Mouse (Mus musculus) R1 (cell line): ENCODE results near the gene Krba1.

ENCODE experiments used
- DNase-seq: peaks from one replicate; pipeline ENCODE4 v3.0.0-alpha.2; 2018; ENCODE audit warnings: low read depth, low spot score

Krba1 gene

DNA sequence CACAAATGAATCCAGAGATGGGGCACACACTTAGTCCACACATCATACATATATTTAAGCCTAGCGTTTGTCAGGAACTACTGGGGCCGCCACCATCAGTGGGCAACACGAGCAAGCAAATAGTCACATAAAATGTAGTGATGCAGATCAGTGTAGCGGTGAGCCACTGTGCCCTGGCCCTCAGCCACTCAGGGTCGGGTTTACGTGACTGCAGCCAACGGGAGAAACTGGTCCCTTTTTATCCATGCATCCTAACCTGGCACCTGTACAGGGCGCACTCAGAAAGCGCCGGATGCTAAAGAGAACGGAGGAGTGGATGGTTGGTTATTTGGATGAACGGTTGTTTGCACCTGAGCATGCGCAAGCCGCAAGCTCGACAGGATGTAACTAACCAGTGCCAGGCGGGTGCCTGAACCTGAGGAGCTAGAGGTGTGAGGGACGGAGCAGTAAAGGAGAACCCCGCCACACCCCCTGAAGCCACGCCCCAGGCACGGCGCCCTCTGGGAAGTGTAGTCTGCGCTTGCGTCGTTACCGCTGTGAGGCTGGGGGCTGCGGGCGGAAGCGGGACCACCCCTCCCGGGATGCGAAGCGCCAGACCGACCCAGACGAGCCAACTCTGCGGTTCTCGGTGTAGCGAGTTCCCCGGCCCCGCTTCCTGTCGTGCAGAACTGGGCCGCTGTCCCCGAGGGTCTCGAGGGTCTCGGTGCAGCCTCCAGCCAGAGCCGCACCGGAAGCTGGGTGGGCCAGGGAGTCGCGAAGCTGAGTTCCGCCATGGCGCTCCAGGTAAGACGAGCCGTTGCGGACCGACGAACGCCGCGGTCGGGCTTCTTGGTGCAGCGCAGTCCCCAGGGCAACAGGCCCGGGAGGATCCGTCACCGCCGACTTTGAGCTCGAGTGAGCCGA, at the start of gene Krba1:
TSS of gene Krba1 (plus strand) at position 482 of the 903 bp plus-strand sequence.
- peak; percentile 95 for DNase-seq

DNA sequence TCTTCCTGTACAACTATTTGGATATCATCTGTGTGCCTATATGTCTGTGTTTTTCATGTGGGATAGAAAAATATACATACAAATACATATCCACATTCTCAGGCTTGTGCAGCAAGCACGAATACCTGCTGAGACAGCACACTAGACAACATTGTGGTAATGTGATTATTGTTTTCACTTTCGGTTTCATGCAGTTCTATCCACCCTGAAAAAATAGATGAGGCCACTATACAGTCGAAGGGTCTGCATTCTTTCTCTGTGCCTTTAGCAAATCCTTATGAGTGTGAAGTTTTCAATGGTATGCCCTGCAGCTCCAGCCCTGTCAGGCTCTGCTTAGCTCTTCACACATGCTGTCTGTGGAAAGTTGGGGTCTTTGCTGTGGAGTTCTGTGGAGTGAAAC, 36.5 kb upstream of the Krba1 start:
- no peak for DNase-seq

GRCm38 (mm10) chr6:48366322-48366996, 28.9 kb upstream of the Krba1 start:
- no peak for DNase-seq

- no peak for DNase-seq
These were observed 7.2 kb upstream of the Krba1 start for GRCm38 (mm10) chr6:48388221-48388620.

GRCm38 (mm10) chr6:48393811-48394210, 1.6 kb upstream of the Krba1 start:
- no peak for DNase-seq

DNA sequence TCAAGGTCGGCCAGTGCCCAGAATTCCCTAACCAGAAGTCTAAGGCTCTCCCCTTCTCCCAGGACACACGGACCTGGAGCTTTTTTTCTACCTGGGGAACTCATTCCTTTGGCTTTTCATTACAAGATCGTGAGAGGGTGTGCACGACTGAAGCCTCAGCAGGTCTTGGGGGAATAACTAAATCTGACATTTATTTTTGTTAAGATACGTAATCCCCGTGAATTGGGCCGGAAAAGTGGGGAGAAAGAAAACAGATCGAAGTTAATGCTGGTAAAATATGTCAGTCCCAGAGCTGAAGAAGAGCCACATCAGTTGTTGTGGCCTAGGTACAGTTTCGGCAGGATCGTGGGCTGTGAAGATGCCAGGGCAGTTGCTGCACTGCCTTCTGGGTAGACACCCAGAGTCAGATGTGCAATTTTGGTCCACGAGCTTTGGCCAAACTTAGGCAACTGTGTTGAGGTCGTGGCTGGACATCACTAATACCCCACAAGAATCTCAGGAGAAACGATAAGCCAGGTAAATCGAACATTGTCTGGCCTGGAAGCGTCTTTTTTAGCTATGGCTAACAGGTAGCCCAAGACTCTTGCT, 716 bp downstream of the Krba1 start:
- no peak for DNase-seq

DNA sequence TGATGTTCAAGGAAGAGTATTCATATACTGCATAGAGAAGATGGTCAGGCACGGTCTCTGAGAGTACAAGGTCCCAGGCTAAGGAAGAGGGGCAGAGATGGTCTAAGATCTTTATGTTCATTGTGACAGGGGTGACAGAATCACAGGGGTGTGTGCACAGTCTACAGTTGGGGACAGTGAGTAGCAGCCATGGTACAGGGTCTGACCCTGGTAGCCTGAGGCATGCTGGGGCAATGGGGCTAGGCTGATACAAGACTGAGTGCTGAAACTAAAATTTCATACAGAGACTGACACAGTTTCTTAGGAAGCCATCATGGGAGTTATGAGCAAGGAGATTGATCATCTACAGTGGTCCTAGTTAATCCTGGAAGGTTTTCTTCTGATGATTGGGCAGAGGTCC, 1.3 kb downstream of the Krba1 start:
- DNase-seq: no peak

GRCm38 (mm10) chr6:48397336-48397735, 1.9 kb downstream of the Krba1 start:
- peak; percentile 10 for DNase-seq

- no peak for DNase-seq
These were observed 4.5 kb downstream of the Krba1 start for GRCm38 (mm10) chr6:48399906-48400305.

- DNase-seq: no peak
These were observed 8.7 kb downstream of the Krba1 start for GRCm38 (mm10) chr6:48404071-48404470.

DNA sequence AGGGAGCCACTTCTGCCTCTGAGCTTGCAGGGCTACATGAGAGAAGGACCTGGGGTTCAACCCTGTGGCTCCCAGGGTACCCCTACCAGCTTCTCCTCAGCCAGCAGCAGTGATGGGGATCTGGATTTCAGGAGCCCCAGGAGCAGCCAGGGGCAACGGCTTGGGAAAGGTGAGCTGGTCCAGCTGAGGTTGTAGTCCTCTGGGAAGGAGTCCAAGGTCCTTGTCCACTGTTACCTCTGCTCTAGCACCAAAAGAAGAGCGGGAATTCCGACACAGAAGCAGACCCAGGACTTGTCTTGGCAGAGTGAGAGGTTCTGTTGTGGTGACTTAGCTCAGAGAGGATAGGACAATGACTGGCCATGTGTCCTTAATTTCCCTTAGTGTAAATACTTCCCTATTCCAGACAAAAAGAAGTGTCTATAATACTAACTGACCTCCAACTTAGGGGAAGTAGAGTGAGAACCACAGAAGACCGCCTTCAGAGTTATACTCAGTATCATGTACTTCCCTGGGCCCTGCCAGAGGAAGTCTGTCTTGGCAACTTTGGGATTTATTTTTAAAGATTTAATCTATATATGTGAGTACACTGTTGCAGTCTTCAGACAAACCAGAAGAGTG, 14.4 kb downstream of the Krba1 start:
- no peak for DNase-seq

GRCm38 (mm10) chr6:48410551-48410950, 15.2 kb downstream of the Krba1 start:
- no peak for DNase-seq

DNA sequence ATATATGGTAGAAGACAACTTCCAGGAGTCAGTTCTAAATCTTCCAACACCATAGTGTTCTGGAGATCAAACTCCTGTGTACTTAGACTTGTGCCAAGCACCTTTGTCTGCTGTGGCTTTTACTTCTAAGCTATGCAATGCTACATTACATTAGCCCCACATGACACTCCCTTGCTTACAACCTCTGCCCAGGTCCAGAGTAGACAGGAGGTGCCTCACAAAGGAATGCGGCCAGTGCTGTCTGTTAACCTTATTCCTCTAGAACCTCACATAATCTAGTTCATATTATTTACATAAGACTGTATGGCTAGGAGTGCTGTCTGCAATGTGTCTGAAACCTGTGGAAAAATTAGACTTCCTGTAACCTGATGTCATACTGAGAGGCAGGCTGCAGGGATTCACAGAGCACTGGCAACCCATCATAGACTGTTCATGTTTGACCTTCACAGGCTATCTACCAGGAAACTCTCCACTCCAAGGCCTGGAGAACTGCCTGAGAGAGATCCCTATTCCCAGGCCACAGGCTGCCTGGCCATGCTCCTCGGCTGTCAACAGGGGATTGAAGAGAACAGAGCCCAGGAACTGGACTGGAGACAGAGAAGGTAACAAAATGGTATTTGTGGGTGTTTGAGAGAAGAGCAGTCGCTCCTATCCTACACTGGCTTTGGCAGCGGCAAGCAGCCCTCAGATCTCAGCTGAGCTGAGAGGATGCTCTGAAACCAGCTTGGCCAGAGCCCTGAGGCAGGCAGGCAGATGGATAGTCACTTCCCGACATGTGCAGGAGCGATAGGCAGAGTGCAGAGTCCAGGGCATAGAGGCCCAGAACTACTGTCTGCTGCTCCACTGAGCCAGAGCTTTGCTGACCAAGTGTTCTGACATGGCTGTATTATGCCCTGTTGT, 16.1 kb downstream of the Krba1 start:
- DNase-seq: no peak

- DNase-seq: no peak
These were observed 16.8 kb downstream of the Krba1 start for GRCm38 (mm10) chr6:48412147-48412546.

DNA sequence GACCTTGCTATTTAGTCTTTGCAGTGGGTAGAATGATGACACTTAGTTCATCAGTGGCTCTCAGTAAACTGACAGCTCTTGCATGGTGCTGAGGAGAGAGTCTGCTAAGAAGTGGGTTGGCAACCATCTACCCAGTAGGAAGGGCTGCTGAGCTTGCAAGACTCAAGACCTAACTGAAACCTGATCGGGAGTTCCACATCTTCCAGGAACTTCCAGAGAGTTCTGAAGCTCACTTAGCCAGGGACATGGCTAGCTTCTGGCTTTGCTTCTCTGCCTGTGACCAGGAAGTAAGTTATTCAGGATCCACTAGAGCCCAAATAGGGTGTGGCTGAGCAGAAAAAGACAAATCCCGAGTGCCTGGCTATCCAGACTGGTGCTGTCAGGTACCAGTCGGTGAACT, 17.3 kb downstream of the Krba1 start:
- no peak for DNase-seq

DNA sequence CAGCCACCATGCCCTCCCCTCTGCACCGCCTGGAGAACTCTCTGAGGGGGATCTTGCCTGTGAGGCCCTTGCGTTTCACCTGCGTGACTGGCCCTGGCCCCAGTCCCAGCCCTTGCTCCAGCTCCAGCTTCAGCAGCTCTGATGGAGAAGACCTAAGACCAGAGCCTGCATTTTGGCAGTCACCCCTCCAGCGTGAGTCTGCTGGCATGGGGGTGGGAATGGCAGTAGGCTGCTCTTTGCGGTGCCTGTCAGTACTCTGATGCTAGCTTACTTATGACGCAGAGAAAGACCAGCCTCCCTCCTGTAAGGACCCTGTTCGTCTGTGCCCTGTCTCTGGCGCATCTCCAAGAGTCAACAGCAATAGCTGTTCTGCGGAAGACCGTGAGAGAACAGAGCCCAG, 17.7 kb downstream of the Krba1 start:
- DNase-seq: no peak

GRCm38 (mm10) chr6:48414886-48415285, 19.5 kb downstream of the Krba1 start:
- no peak for DNase-seq

DNA sequence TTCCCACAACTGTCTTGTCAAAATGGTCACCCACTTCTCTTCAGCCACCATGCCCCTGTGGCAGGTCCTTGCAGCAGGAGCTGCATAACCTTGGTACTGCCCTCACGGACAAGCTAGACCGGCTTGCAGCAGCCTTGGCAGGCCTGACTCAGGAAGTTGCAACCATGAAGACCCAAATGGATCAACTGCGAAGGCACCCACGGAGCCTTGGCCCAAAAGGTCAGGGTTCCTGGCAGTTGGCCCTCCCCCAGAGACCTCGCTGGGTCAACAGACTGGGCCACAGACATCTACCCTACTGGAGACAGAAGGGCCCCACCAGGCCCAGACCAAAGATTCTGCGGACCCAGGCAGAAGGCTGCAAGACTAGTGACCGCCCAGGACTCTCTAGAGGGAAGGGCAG, 20.2 kb downstream of the Krba1 start:
- DNase-seq: no peak

DNA sequence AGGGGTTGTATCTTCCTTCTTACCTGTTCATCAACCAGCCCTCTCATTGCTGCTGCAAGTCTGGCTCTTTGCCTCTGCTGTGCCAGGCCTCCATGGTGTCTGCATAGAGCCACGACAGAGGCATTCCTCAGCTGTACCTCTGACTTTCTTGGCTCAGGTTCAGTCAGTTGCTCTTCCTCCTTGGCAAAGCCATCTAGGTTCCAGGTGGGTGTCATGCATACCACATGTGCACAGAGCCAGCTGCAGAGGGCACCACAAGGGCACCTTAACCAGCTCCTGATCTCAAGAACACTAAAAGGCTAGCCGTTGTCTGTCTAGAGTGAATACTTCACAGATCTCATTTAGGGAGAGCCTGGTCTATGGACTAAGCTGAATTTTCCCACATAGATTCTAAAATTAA, 21.1 kb downstream of the Krba1 start:
- no peak for DNase-seq

- no peak for DNase-seq
These were observed 25.3 kb downstream of the Krba1 start for GRCm38 (mm10) chr6:48420647-48421046.

DNA sequence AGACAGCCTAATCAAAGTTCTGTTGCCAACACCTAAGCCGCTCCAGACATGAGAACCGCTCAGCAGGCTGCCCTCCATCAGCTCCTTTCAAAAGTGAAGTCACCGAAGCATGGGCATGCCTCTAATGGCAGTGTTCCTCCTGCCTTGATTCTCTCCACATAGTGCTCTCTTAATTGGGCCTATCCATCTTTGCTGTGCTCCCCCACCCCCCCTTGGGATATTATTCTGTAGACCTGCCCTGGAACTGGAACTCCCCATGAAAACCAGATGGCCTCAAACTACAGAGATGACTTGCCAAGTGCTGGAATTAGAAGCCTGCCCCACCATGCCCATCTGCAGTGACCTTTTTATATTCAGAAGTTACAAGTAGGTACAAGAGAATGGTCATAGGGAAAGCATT, 27.9 kb downstream of the Krba1 start:
- DNase-seq: no peak
